Mouse (Mus musculus): ENCODE results near the gene Col4a5.

- TF ChIP-seq CTCF (IDR thresholded peaks at IDR 0.05; ENCODE audit: control insufficient read depth, insufficient read depth, insufficient replicate concordance, low read depth, low read length) (no peak), POLR2A (IDR thresholded peaks at IDR 0.05; ENCODE audit: control insufficient read depth, low read depth, low read length) (no peak)
Observed at GRCm38 (mm10) chrX:141475566-141476327, 562 bp downstream of the Col4a5 start.
